8 mouse cellular contexts compared by ENCODE assay signal in the genomic region with DNA sequence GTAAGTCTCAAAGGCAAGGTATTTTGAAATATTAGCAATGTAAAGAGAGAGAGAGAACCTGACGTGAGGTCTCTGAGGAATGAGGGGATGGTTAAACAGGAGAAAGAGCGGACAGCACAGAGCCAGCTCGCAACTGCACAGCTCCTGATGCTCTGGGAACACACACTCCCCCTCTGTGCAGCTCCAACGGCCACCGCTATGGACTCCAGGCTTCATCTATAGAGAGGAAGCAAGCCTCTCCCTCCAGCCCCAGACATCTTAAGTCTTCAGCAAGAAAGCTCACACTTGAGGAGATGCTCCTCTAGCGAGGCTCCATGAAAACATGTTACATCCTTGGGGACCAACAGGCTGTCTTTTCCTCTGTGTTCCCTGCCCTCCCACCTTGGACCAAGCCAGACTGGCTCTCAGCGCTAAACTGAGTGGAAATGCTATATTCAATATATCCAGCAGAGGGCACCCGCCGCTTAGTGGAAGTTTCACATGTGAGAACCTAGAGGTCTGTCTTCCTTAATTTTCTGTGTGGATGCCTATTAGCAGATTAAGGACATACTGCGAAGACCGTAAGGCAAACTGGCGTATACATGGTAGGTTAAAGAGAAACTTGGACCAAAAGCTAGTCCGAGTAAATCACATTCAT. TPM values are rescaled to one million over a fixed set of nuclear protein-coding genes. Genes with fewer than 3 reads are reported as not detected.
DNase-seq lines count a peak whose midpoint lies in the region; ATAC-seq lines count a peak whose summit lies in the region.

No protein-coding gene starts in this region.

- no peaks in the 10 kb centered on the region for H3K27me3 ChIP-seq in embryonic facial prominence, embryonic 10.5 days (replicated peaks; ENCODE audit: low read depth, poor library complexity, severe bottlenecking)
- no peaks in the 10 kb centered on the region for H3K27me3 ChIP-seq in heart, embryonic 15.5 days
- H3K27me3 ChIP-seq in kidney, embryonic 16.5 days (ENCODE audit: insufficient read depth, low read length): no peaks in the 10 kb centered on the region
- no peaks in the 10 kb centered on the region for H3K27me3 ChIP-seq in liver, embryonic 11.5 days (replicated peaks; ENCODE audit: control insufficient read depth, insufficient read depth, low read length)
- H3K27me3 ChIP-seq in neural tube, embryonic 11.5 days (ENCODE audit: control insufficient read depth, insufficient read depth, low read length): no peaks in the 10 kb centered on the region
- no peaks in the 10 kb centered on the region for H3K27me3 ChIP-seq in stomach, embryonic 16.5 days (ENCODE audit: control insufficient read depth, insufficient read depth, low read length)

- H3K9ac ChIP-seq in heart, embryonic 15.5 days: no peak overlapping the region
- H3K9ac ChIP-seq in kidney, embryonic 16.5 days (replicated peaks; ENCODE audit: low read length): no peak overlapping the region
- no peak overlapping the region for H3K9ac ChIP-seq in liver, embryonic 11.5 days (ENCODE audit: low read depth, low read length)
- H3K9ac ChIP-seq in neural tube, embryonic 11.5 days (ENCODE audit: low read length): no peak overlapping the region
- no peak overlapping the region for H3K9ac ChIP-seq in stomach, embryonic 16.5 days (ENCODE audit: low read length)

- H3K9me3 ChIP-seq in embryonic facial prominence, embryonic 10.5 days: no peaks in the 10 kb centered on the region
- no peaks in the 10 kb centered on the region for H3K9me3 ChIP-seq in heart, embryonic 15.5 days (replicated peaks)
- no peaks in the 10 kb centered on the region for H3K9me3 ChIP-seq in kidney, embryonic 16.5 days (ENCODE audit: low read length)
- H3K9me3 ChIP-seq in liver, embryonic 11.5 days (ENCODE audit: control insufficient read depth, low read length): no peaks in the 10 kb centered on the region
- no peaks in the 10 kb centered on the region for H3K9me3 ChIP-seq in neural tube, embryonic 11.5 days (ENCODE audit: control insufficient read depth, low read length)
- no peaks in the 10 kb centered on the region for H3K9me3 ChIP-seq in stomach, embryonic 16.5 days (replicated peaks; ENCODE audit: control insufficient read depth, low read length)

- ATAC-seq in heart, embryonic 15.5 days (replicated peaks; ENCODE audit: insufficient number of reproducible peaks, insufficient read depth, low FRiP score, low read depth): 0 out of 2 replicates have a peak, but pooled peaks have one; percentile 39
- peak; percentile 61; the same call in 1 of the 2 replicates for ATAC-seq in kidney, embryonic 16.5 days (ENCODE audit: low FRiP score, low TSS enrichment)
- no peak for ATAC-seq in liver, embryonic 11.5 days (replicated peaks; ENCODE audit: low FRiP score)
- ATAC-seq in neural tube, embryonic 11.5 days (ENCODE audit: insufficient read depth, low FRiP score, low TSS enrichment): no peak
- peak; percentile 62; the same call in 1 of the 2 replicates for ATAC-seq in stomach, embryonic 16.5 days (ENCODE audit: insufficient read depth, low FRiP score)

- H3K27ac ChIP-seq in embryonic facial prominence, embryonic 10.5 days (replicated peaks): no peak overlapping the region
- H3K27ac ChIP-seq in heart, embryonic 15.5 days: no peak overlapping the region
- no peak overlapping the region for H3K27ac ChIP-seq in kidney, embryonic 16.5 days (ENCODE audit: low read length)
- no peak overlapping the region for H3K27ac ChIP-seq in liver, embryonic 11.5 days (ENCODE audit: low read depth, low read length)
- no peak overlapping the region for H3K27ac ChIP-seq in neural tube, embryonic 11.5 days (ENCODE audit: low read depth, low read length)
- H3K27ac ChIP-seq in stomach, embryonic 16.5 days (ENCODE audit: low read length): no peak overlapping the region

- no peaks in the 10 kb centered on the region for H3K4me1 ChIP-seq in embryonic facial prominence, embryonic 10.5 days
- H3K4me1 ChIP-seq in heart, embryonic 15.5 days (replicated peaks): peaks cover 11% of the 10 kb centered on the region; the same call in 1 of the 2 replicates
- H3K4me1 ChIP-seq in kidney, embryonic 16.5 days (ENCODE audit: insufficient read depth, low read length): no peaks in the 10 kb centered on the region
- H3K4me1 ChIP-seq in liver, embryonic 11.5 days (replicated peaks; ENCODE audit: control insufficient read depth, insufficient read depth, low read length): no peaks in the 10 kb centered on the region
- H3K4me1 ChIP-seq in neural tube, embryonic 11.5 days (ENCODE audit: control insufficient read depth, insufficient read depth, low read length): no peaks in the 10 kb centered on the region
- no peaks in the 10 kb centered on the region for H3K4me1 ChIP-seq in stomach, embryonic 16.5 days (ENCODE audit: control insufficient read depth, insufficient read depth, low read length)

- H3K4me2 ChIP-seq in heart, embryonic 15.5 days: no peak overlapping the region
- no peak overlapping the region for H3K4me2 ChIP-seq in kidney, embryonic 16.5 days (replicated peaks; ENCODE audit: low read depth, low read length)
- no peak overlapping the region for H3K4me2 ChIP-seq in liver, embryonic 11.5 days
- H3K4me2 ChIP-seq in neural tube, embryonic 11.5 days (ENCODE audit: low read depth): no peak overlapping the region
- H3K4me2 ChIP-seq in stomach, embryonic 16.5 days (ENCODE audit: low read depth, low read length): no peak overlapping the region

- 58% methylated on average over 13 of the region's 13 CpGs for WGBS in embryonic facial prominence, embryonic 10.5 days
- WGBS in heart, embryonic 15.5 days: 46% methylated on average over 13 of the region's 13 CpGs
- WGBS in kidney, embryonic 16.5 days: 55% methylated on average over 13 of the region's 13 CpGs
- 49% methylated on average over 13 of the region's 13 CpGs for WGBS in liver, embryonic 11.5 days
- 63% methylated on average over 13 of the region's 13 CpGs for WGBS in neural tube, embryonic 11.5 days
- WGBS in stomach, embryonic 16.5 days: 50% methylated on average over 13 of the region's 13 CpGs

- DNase-seq in CD4-positive helper T cell, adult 2 months (ENCODE audit: low read depth, low spot score): peak; percentile 47
- DNase-seq in adrenal gland, postnatal 14 days: peak; percentile 88
- DNase-seq in embryonic facial prominence, embryonic 10.5 days (ENCODE audit: low spot score): peak; percentile 73
- DNase-seq in liver, embryonic 11.5 days (ENCODE audit: low spot score): peak; percentile 64
- DNase-seq in neural tube, embryonic 11.5 days (ENCODE audit: low spot score): peak; percentile 64

- no peak overlapping the region for H3K4me3 ChIP-seq in embryonic facial prominence, embryonic 10.5 days
- H3K4me3 ChIP-seq in heart, embryonic 15.5 days: no peak overlapping the region
- no peak overlapping the region for H3K4me3 ChIP-seq in kidney, embryonic 16.5 days (ENCODE audit: low read length)
- no peak overlapping the region for H3K4me3 ChIP-seq in liver, embryonic 11.5 days (ENCODE audit: low read depth, low read length)
- H3K4me3 ChIP-seq in neural tube, embryonic 11.5 days (ENCODE audit: low read depth, low read length): no peak overlapping the region
- no peak overlapping the region for H3K4me3 ChIP-seq in stomach, embryonic 16.5 days (replicated peaks; ENCODE audit: low read length)

- H3K36me3 ChIP-seq in embryonic facial prominence, embryonic 10.5 days (replicated peaks): peaks cover 90% of the 10 kb centered on the region
- H3K36me3 ChIP-seq in heart, embryonic 15.5 days: peaks cover 47% of the 10 kb centered on the region
- H3K36me3 ChIP-seq in kidney, embryonic 16.5 days (ENCODE audit: insufficient read depth, low read length): no peaks in the 10 kb centered on the region
- no peaks in the 10 kb centered on the region for H3K36me3 ChIP-seq in liver, embryonic 11.5 days (ENCODE audit: control insufficient read depth, insufficient read depth, low read length)
- peaks cover 14% of the 10 kb centered on the region for H3K36me3 ChIP-seq in neural tube, embryonic 11.5 days (ENCODE audit: control insufficient read depth, insufficient read depth, low read length)
- H3K36me3 ChIP-seq in stomach, embryonic 16.5 days (ENCODE audit: control insufficient read depth, insufficient read depth, low read length): no peaks in the 10 kb centered on the region

RNA-seq across cellular contexts. Expression of a gene that starts 15.5 kb away (rescaled TPM):
- 83.9 and 85.7 TPM in 2 replicates for total RNA-seq in adrenal gland, postnatal 14 days (2021)
- polyA plus RNA-seq in embryonic facial prominence, embryonic 10.5 days (2016; fragmentation: Nextera tagmentation; extraction: Ambion mirVana): 105 and 110 TPM in 2 replicates
- 88.0 and 98.5 TPM in 2 replicates for polyA plus RNA-seq in heart, embryonic 15.5 days (2015; fragmentation: Nextera tagmentation; extraction: Ambion mirVana)
- polyA plus RNA-seq in kidney, embryonic 16.5 days (2015; fragmentation: Nextera tagmentation; extraction: Ambion mirVana): 127 TPM in 2 replicates
- 71.0 and 74.6 TPM in 2 replicates for polyA plus RNA-seq in liver, embryonic 11.5 days (2014; fragmentation: Nextera tagmentation; extraction: Ambion mirVana)
- 66.1 and 72.8 TPM in 2 replicates for polyA plus RNA-seq in neural tube, embryonic 11.5 days (2014; fragmentation: Nextera tagmentation; extraction: Ambion mirVana)
- polyA plus RNA-seq in stomach, embryonic 16.5 days (2015; fragmentation: Nextera tagmentation; extraction: Ambion mirVana): 131 and 144 TPM in 2 replicates

RNA-seq across cellular contexts. Expression of a gene that starts 16.1 kb away (rescaled TPM):
- total RNA-seq in adrenal gland, postnatal 14 days (2021): not detected in 2 replicates
- not detected in 2 replicates for polyA plus RNA-seq in embryonic facial prominence, embryonic 10.5 days (2016; fragmentation: Nextera tagmentation; extraction: Ambion mirVana)
- not detected in 2 replicates for polyA plus RNA-seq in heart, embryonic 15.5 days (2015; fragmentation: Nextera tagmentation; extraction: Ambion mirVana)
- polyA plus RNA-seq in kidney, embryonic 16.5 days (2015; fragmentation: Nextera tagmentation; extraction: Ambion mirVana): not detected in 2 replicates
- not detected in 2 replicates for polyA plus RNA-seq in liver, embryonic 11.5 days (2014; fragmentation: Nextera tagmentation; extraction: Ambion mirVana)
- 0.54 TPM in 1 of 2 replicates, not detected in the other for polyA plus RNA-seq in neural tube, embryonic 11.5 days (2014; fragmentation: Nextera tagmentation; extraction: Ambion mirVana)
- not detected in 2 replicates for polyA plus RNA-seq in stomach, embryonic 16.5 days (2015; fragmentation: Nextera tagmentation; extraction: Ambion mirVana)

RNA-seq across cellular contexts. Expression of a gene that starts 28.8 kb away (rescaled TPM):
- 22.3 and 24.3 TPM in 2 replicates for total RNA-seq in adrenal gland, postnatal 14 days (2021)
- 7.8 TPM in 2 replicates for polyA plus RNA-seq in embryonic facial prominence, embryonic 10.5 days (2016; fragmentation: Nextera tagmentation; extraction: Ambion mirVana)
- polyA plus RNA-seq in heart, embryonic 15.5 days (2015; fragmentation: Nextera tagmentation; extraction: Ambion mirVana): 5.7 and 6.6 TPM in 2 replicates
- polyA plus RNA-seq in kidney, embryonic 16.5 days (2015; fragmentation: Nextera tagmentation; extraction: Ambion mirVana): 7.6 and 7.8 TPM in 2 replicates
- 7.7 and 8.0 TPM in 2 replicates for polyA plus RNA-seq in liver, embryonic 11.5 days (2014; fragmentation: Nextera tagmentation; extraction: Ambion mirVana)
- 4.9 and 5.0 TPM in 2 replicates for polyA plus RNA-seq in neural tube, embryonic 11.5 days (2014; fragmentation: Nextera tagmentation; extraction: Ambion mirVana)
- 5.6 and 5.9 TPM in 2 replicates for polyA plus RNA-seq in stomach, embryonic 16.5 days (2015; fragmentation: Nextera tagmentation; extraction: Ambion mirVana)

Comparison
In these comparisons a context has a peak if more than half of its experiments do, and no peak if none do; other contexts are left out.
1. ATAC-seq: peak in heart, embryonic 15.5 days (single experiment), kidney, embryonic 16.5 days (single experiment) and stomach, embryonic 16.5 days (single experiment); none in liver, embryonic 11.5 days (single experiment) and neural tube, embryonic 11.5 days (single experiment).
2. Peak in every context shown above with its lines, with median percentiles within 50 percentile points of each other: DNase-seq.